Mouse (Mus musculus) brain, embryonic 14.5 days (tissue): ENCODE results near the gene Plekha7. TPM values are rescaled to one million over a fixed set of nuclear protein-coding genes. Genes with fewer than 3 reads are reported as not detected.

Experiments used
- DNase-seq: peaks from one replicate; pipeline ENCODE4 v3.0.0-alpha.2; 2011; ENCODE audit warnings: low read depth
- CTCF ChIP-seq: fragments of 200-500 bp; IDR thresholded peaks from 2 replicates; pipeline ENCODE4 v1.5.1; 2012; ENCODE audit warnings: inconsistent platforms, mild to moderate bottlenecking, moderate library complexity, borderline replicate concordance; ENCODE audit not compliant: insufficient read depth, insufficient read length; ENCODE audit errors: extremely low read depth
- POLR2A ChIP-seq: fragments of 200-500 bp; IDR thresholded peaks from 2 replicates; pipeline ENCODE4 v1.6.1; 2012; ENCODE audit warnings: mild to moderate bottlenecking, inconsistent platforms, borderline replicate concordance; ENCODE audit not compliant: poor library complexity, insufficient read depth, insufficient read length, severe bottlenecking; ENCODE audit errors: extremely low read depth
- polyA plus RNA-seq: library from polyadenylated mRNA; depleted of rRNA; stranded (reverse); fragments of >200 nt; gene quantifications from 2 replicates; pipeline ENCODE4 v1.2.3, GENCODE M21; 2012

Plekha7 gene
- polyA plus RNA-seq, 1 experiment: 13.5 TPM

GRCm38 (mm10) chr7:116262508-116262907 lies 45.7 kb downstream of the Plekha7 start:
- DNase-seq: peak; percentile 80
- TF ChIP-seq CTCF (no peak), POLR2A (no peak)

GRCm38 (mm10) chr7:116262101-116262500 lies 46.1 kb downstream of the Plekha7 start:
- DNase-seq: peak; percentile 60
- TF ChIP-seq POLR2A (no peak), CTCF (peak; percentile 37; the same call in 1 of the 2 replicates)

- TF ChIP-seq POLR2A (no peak), CTCF (peak; percentile 38; the same call in 1 of the 2 replicates)
- DNase-seq: no peak
Measured at GRCm38 (mm10) chr7:116260826-116261615, 47.2 kb downstream of the Plekha7 start.

- TF ChIP-seq POLR2A: no peak
- TF ChIP-seq CTCF: no peak
- DNase-seq: no peak
Measured at GRCm38 (mm10) chr7:116258464-116259185, 49.6 kb downstream of the Plekha7 start.

GRCm38 (mm10) chr7:116257953-116258352 lies 50.2 kb downstream of the Plekha7 start:
- DNase-seq: no peak
- TF ChIP-seq POLR2A (no peak), CTCF (no peak)

- no peak for DNase-seq
- TF ChIP-seq POLR2A (no peak), CTCF (no peak)
Measured at GRCm38 (mm10) chr7:116255664-116256063, 52.5 kb downstream of the Plekha7 start.

GRCm38 (mm10) chr7:116254660-116255059 lies 53.5 kb downstream of the Plekha7 start:
- no peak for DNase-seq
- no peak for TF ChIP-seq CTCF
- TF ChIP-seq POLR2A: no peak

GRCm38 (mm10) chr7:116252470-116252869 lies 55.7 kb downstream of the Plekha7 start:
- TF ChIP-seq POLR2A (no peak), CTCF (no peak)
- DNase-seq: no peak

GRCm38 (mm10) chr7:116251516-116251915 lies 56.7 kb downstream of the Plekha7 start:
- DNase-seq: no peak
- TF ChIP-seq POLR2A (no peak), CTCF (no peak)

GRCm38 (mm10) chr7:116248536-116248935 lies 59.6 kb downstream of the Plekha7 start:
- TF ChIP-seq CTCF (no peak), POLR2A (no peak)

GRCm38 (mm10) chr7:116247377-116247729 lies 60.8 kb downstream of the Plekha7 start:
- DNase-seq: no peak
- TF ChIP-seq CTCF (peak; percentile 43; the same call in 1 of the 2 replicates), POLR2A (no peak)

More at GRCm38 (mm10) chr7:116248536-116248935, 59.6 kb downstream of the Plekha7 start:
- no peak for DNase-seq
